Mouse (Mus musculus): ENCODE measurements at regions not wholly inside any gene's neighbourhood (a gene's known extent, or its start where the extent isn't known, plus 50 kb on each side); places are given as distances from the start of the nearest gene placed in this dataset.

DNA sequence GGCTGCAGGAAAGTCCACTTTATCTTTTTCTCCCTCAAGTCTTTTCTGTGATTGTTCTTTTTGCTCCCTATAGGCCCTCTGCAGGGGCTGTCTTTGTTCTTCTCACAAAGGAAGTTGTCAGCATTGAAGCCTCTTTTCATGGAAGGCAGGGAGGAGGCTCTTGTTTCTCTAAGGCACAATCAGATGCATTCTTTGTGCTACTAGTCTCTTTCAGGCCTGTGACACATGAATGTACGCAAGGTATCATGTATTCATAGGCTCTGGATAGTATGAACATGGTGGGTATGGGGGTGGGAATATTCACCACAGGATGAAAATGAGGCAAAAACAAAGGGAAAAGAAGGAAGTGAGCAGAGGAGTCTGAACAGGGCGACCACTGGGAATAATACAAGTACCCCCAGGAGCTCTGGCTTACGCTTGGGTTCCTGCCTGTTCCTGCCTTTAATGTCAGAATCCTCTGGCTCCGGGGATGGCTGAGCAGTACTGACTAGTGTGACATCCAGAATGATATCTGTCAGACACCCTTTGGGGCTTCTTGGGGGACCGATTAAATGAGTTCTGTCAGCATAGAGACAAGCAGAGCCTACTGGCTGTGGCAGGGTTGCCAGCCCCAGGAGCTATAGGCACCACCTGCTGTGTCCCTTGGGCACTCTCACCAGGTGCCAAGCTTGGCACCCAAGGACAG is 583.7 kb upstream of the Plxna2 start:
- Histone ChIP-seq H3K27me3 (ENCODE audit: control insufficient read depth, insufficient read depth, low read length) (no peaks in the 10 kb centered on the region), H3K27ac (replicated peaks; ENCODE audit: low read depth, low read length) (no peak overlapping the region), H3K4me1 (ENCODE audit: control insufficient read depth, insufficient read depth, low read length) (no peaks in the 10 kb centered on the region), H3K4me3 (ENCODE audit: low read depth, low read length) (no peak overlapping the region), H3K4me2 (ENCODE audit: low read depth, low read length) (no peak overlapping the region), H3K9me3 (replicated peaks; ENCODE audit: control insufficient read depth, low read length) (no peaks in the 10 kb centered on the region), H3K9ac (replicated peaks; ENCODE audit: low read length) (no peak overlapping the region), H3K36me3 (replicated peaks; ENCODE audit: control insufficient read depth, insufficient read depth, low read depth, low read length) (no peaks in the 10 kb centered on the region)
- DNase-seq (ENCODE audit: low spot score) (no peak), ATAC-seq (replicated peaks; ENCODE audit: insufficient number of reproducible peaks, low FRiP score, low TSS enrichment, low read depth) (peak; percentile 39; the same call in 1 of the 2 replicates)
- WGBS = 42% methylated on average over 5 of the region's 5 CpGs

DNA sequence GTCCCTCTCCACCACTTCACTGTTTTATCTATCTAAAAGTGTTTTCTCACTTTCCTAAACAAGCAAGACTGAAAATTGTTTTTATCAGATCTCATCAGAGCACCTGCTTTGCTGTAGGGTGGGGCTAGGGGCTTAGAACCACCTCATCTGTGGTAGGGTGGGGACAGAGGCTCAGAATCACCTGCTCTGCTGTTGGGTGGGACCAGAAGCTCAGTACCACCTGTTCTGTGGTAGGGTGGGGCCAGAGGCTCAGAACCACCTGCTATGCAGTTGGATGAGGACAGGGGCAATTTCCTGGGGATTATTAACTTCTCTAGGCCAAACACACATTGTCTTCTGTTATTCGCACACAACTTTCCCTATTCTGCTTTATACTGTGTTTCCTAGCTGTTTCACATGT is 585.4 kb upstream of the Plxna2 start:
- no peaks in the 10 kb centered on the region for H3K9me3 ChIP-seq (replicated peaks; ENCODE audit: control insufficient read depth, low read length)
- H3K4me1 ChIP-seq (ENCODE audit: control insufficient read depth, insufficient read depth, low read length) = no peaks in the 10 kb centered on the region
- no peaks in the 10 kb centered on the region for H3K36me3 ChIP-seq (replicated peaks; ENCODE audit: control insufficient read depth, insufficient read depth, low read depth, low read length)
- H3K4me2 ChIP-seq (ENCODE audit: low read depth, low read length) = no peak overlapping the region
- no peaks in the 10 kb centered on the region for H3K27me3 ChIP-seq (ENCODE audit: control insufficient read depth, insufficient read depth, low read length)
- DNase-seq (ENCODE audit: low spot score) (no peak), ATAC-seq (replicated peaks; ENCODE audit: insufficient number of reproducible peaks, low FRiP score, low TSS enrichment, low read depth) (no peak)
- H3K27ac ChIP-seq (replicated peaks; ENCODE audit: low read depth, low read length) = no peak overlapping the region
- H3K9ac ChIP-seq (replicated peaks; ENCODE audit: low read length) = no peak overlapping the region
- H3K4me3 ChIP-seq (ENCODE audit: low read depth, low read length) = no peak overlapping the region
- 92% methylated on average over 1 of the region's 1 CpGs for WGBS

DNA sequence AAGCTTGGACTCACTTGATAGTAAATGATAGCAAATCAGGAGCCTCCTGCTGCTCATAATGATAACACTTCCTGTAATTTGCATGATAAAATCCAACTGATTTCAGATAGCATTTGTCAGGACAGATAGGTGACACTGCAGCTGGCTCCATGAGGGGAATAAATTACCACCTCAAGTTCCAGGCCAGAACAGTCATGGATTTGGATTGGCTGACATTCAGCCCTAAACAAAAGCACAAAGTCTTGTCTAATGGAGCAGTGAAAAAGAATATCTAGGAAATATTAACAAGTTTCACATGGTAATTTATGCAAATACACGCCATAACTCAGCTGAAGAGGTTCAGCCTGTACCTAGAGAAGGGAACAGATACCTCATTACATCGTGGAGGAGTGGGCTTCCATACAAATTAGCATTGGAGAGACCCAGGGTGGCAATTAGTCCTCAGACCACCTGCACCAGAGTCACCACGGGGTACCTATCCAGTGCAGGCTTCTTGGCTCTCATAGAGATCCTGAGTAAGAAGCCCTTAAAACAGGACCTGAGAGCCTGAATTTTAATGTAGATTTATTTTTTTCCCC is 587.3 kb upstream of the Plxna2 start:
- ATAC-seq (replicated peaks; ENCODE audit: insufficient number of reproducible peaks, low FRiP score, low TSS enrichment, low read depth) (no peak), DNase-seq (ENCODE audit: low spot score) (no peak)
- whole genome bisulfite sequencing = 64% methylated on average over 3 of the region's 3 CpGs
- H3K36me3 ChIP-seq (replicated peaks; ENCODE audit: control insufficient read depth, insufficient read depth, low read depth, low read length) = no peaks in the 10 kb centered on the region
- H3K9ac ChIP-seq (replicated peaks; ENCODE audit: low read length) = no peak overlapping the region
- H3K9me3 ChIP-seq (replicated peaks; ENCODE audit: control insufficient read depth, low read length) = no peaks in the 10 kb centered on the region
- no peaks in the 10 kb centered on the region for H3K27me3 ChIP-seq (ENCODE audit: control insufficient read depth, insufficient read depth, low read length)
- no peak overlapping the region for H3K4me3 ChIP-seq (ENCODE audit: low read depth, low read length)
- no peaks in the 10 kb centered on the region for H3K4me1 ChIP-seq (ENCODE audit: control insufficient read depth, insufficient read depth, low read length)
- no peak overlapping the region for H3K27ac ChIP-seq (replicated peaks; ENCODE audit: low read depth, low read length)
- no peak overlapping the region for H3K4me2 ChIP-seq (ENCODE audit: low read depth, low read length)

GRCm38 (mm10) chr1:194026958-194027692 is 590.9 kb upstream of the Plxna2 start:
- no peak overlapping the region for H3K4me3 ChIP-seq (ENCODE audit: low read depth, low read length)
- no peaks in the 10 kb centered on the region for H3K36me3 ChIP-seq (replicated peaks; ENCODE audit: control insufficient read depth, insufficient read depth, low read depth, low read length)
- no peak for DNase-seq (ENCODE audit: low spot score)
- no peaks in the 10 kb centered on the region for H3K9me3 ChIP-seq (replicated peaks; ENCODE audit: control insufficient read depth, low read length)
- no peak overlapping the region for H3K9ac ChIP-seq (replicated peaks; ENCODE audit: low read length)
- H3K27ac ChIP-seq (replicated peaks; ENCODE audit: low read depth, low read length) = no peak overlapping the region
- no peak for ATAC-seq (replicated peaks; ENCODE audit: insufficient number of reproducible peaks, low FRiP score, low TSS enrichment, low read depth)
- H3K27me3 ChIP-seq (ENCODE audit: control insufficient read depth, insufficient read depth, low read length) = no peaks in the 10 kb centered on the region
- H3K4me2 ChIP-seq (ENCODE audit: low read depth, low read length) = no peak overlapping the region
- WGBS = 70% methylated on average over 7 of the region's 7 CpGs
- no peaks in the 10 kb centered on the region for H3K4me1 ChIP-seq (ENCODE audit: control insufficient read depth, insufficient read depth, low read length)

- Histone ChIP-seq H3K27ac (replicated peaks; ENCODE audit: low read depth, low read length) (no peak overlapping the region), H3K36me3 (replicated peaks; ENCODE audit: control insufficient read depth, insufficient read depth, low read depth, low read length) (no peaks in the 10 kb centered on the region), H3K9ac (replicated peaks; ENCODE audit: low read length) (no peak overlapping the region), H3K9me3 (replicated peaks; ENCODE audit: control insufficient read depth, low read length) (no peaks in the 10 kb centered on the region), H3K4me3 (ENCODE audit: low read depth, low read length) (no peak overlapping the region), H3K27me3 (ENCODE audit: control insufficient read depth, insufficient read depth, low read length) (no peaks in the 10 kb centered on the region), H3K4me2 (ENCODE audit: low read depth, low read length) (no peak overlapping the region), H3K4me1 (ENCODE audit: control insufficient read depth, insufficient read depth, low read length) (no peaks in the 10 kb centered on the region)
- ATAC-seq (replicated peaks; ENCODE audit: insufficient number of reproducible peaks, low FRiP score, low TSS enrichment, low read depth) (no peak), DNase-seq (ENCODE audit: low spot score) (no peak)
- WGBS = 50% methylated on average over 2 of the region's 2 CpGs
These were observed 591.8 kb upstream of the Plxna2 start for GRCm38 (mm10) chr1:194026213-194026612.

DNA sequence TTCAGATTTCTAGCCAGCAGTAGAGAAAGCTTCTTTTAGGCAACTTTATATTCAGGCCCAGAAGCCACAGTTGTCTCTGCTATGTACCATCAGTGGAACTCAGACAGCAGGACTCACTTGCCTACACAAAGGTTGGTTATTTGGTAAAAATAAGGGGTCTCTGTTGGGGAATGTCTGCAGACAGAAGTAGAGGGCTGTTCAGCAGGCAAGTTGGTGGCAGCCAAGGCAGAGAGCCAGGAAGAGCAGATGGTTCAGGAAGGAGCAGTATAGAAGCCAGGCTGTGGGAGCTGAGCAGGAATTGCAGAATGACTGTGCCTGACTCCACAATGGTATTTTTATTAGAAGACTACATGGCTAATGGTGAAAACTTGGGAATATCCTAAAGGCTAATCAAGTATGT is 598.7 kb upstream of the Plxna2 start:
- no peak overlapping the region for H3K4me2 ChIP-seq (ENCODE audit: low read depth, low read length)
- ATAC-seq (replicated peaks; ENCODE audit: insufficient number of reproducible peaks, low FRiP score, low TSS enrichment, low read depth) = no peak
- H3K9ac ChIP-seq (replicated peaks; ENCODE audit: low read length) = no peak overlapping the region
- no peaks in the 10 kb centered on the region for H3K9me3 ChIP-seq (replicated peaks; ENCODE audit: control insufficient read depth, low read length)
- no peak overlapping the region for H3K27ac ChIP-seq (replicated peaks; ENCODE audit: low read depth, low read length)
- DNase-seq (ENCODE audit: low spot score) = no peak
- no peak overlapping the region for H3K4me3 ChIP-seq (ENCODE audit: low read depth, low read length)
- H3K36me3 ChIP-seq (replicated peaks; ENCODE audit: control insufficient read depth, insufficient read depth, low read depth, low read length) = no peaks in the 10 kb centered on the region
- no peaks in the 10 kb centered on the region for H3K27me3 ChIP-seq (ENCODE audit: control insufficient read depth, insufficient read depth, low read length)
- no peaks in the 10 kb centered on the region for H3K4me1 ChIP-seq (ENCODE audit: control insufficient read depth, insufficient read depth, low read length)

DNA sequence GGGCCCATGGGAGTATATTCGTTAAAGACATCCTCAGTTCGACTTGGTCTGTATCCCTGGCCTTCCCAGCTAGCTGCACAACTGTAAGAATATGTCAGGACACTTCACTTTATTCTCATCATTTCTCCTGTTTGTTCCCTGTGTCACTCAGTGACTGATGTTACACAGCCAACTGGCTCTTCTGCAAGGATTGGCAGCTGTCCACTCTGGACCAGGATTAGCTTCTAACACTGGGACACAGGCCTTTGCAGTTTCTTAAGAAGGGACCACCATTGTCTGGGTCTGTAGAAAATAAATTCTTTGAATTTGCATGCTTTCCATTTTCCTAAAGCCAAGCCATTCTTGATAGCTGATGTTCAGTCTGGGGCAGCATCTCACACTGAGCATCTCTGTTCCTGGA is 622.1 kb upstream of the Camk1g start:
- no peaks in the 10 kb centered on the region for H3K27me3 ChIP-seq (ENCODE audit: control insufficient read depth, insufficient read depth, low read length)
- no peak overlapping the region for H3K4me3 ChIP-seq (ENCODE audit: low read depth, low read length)
- no peak overlapping the region for H3K4me2 ChIP-seq (ENCODE audit: low read depth, low read length)
- no peaks in the 10 kb centered on the region for H3K36me3 ChIP-seq (replicated peaks; ENCODE audit: control insufficient read depth, insufficient read depth, low read depth, low read length)
- WGBS = 83% methylated on average over 2 of the region's 2 CpGs
- H3K4me1 ChIP-seq (ENCODE audit: control insufficient read depth, insufficient read depth, low read length) = no peaks in the 10 kb centered on the region
- no peak for DNase-seq (ENCODE audit: low spot score)
- no peaks in the 10 kb centered on the region for H3K9me3 ChIP-seq (replicated peaks; ENCODE audit: control insufficient read depth, low read length)
- ATAC-seq (replicated peaks; ENCODE audit: insufficient number of reproducible peaks, low FRiP score, low TSS enrichment, low read depth) = no peak
- no peak overlapping the region for H3K9ac ChIP-seq (replicated peaks; ENCODE audit: low read length)
- no peak overlapping the region for H3K27ac ChIP-seq (replicated peaks; ENCODE audit: low read depth, low read length)

GRCm38 (mm10) chr1:193989956-193990675 is 620.0 kb upstream of the Camk1g start:
- no peaks in the 10 kb centered on the region for H3K27me3 ChIP-seq (ENCODE audit: control insufficient read depth, insufficient read depth, low read length)
- no peaks in the 10 kb centered on the region for H3K9me3 ChIP-seq (replicated peaks; ENCODE audit: control insufficient read depth, low read length)
- no peak overlapping the region for H3K27ac ChIP-seq (replicated peaks; ENCODE audit: low read depth, low read length)
- DNase-seq (ENCODE audit: low spot score) (no peak), ATAC-seq (replicated peaks; ENCODE audit: insufficient number of reproducible peaks, low FRiP score, low TSS enrichment, low read depth) (no peak)
- no peak overlapping the region for H3K9ac ChIP-seq (replicated peaks; ENCODE audit: low read length)
- 72% methylated on average over 10 of the region's 10 CpGs for WGBS
- no peak overlapping the region for H3K4me2 ChIP-seq (ENCODE audit: low read depth, low read length)
- no peaks in the 10 kb centered on the region for H3K4me1 ChIP-seq (ENCODE audit: control insufficient read depth, insufficient read depth, low read length)
- H3K4me3 ChIP-seq (ENCODE audit: low read depth, low read length) = no peak overlapping the region
- no peaks in the 10 kb centered on the region for H3K36me3 ChIP-seq (replicated peaks; ENCODE audit: control insufficient read depth, insufficient read depth, low read depth, low read length)

Measured in embryonic facial prominence, embryonic 11.5 days (tissue).